Mouse (Mus musculus) cerebellum, postnatal 36 days (tissue): ENCODE results near the gene Arl8b.
A peak's percentile ranks its signal among the peaks of the same experiment; 100 is the strongest.

Experiments used
- DNase-seq, 2 experiments: peaks; one replicate each; pipeline ENCODE4 v3.0.0; 2021 to 2022; ENCODE audit warnings: mixed read lengths in 2 of 2

The Arl8b gene

DNA sequence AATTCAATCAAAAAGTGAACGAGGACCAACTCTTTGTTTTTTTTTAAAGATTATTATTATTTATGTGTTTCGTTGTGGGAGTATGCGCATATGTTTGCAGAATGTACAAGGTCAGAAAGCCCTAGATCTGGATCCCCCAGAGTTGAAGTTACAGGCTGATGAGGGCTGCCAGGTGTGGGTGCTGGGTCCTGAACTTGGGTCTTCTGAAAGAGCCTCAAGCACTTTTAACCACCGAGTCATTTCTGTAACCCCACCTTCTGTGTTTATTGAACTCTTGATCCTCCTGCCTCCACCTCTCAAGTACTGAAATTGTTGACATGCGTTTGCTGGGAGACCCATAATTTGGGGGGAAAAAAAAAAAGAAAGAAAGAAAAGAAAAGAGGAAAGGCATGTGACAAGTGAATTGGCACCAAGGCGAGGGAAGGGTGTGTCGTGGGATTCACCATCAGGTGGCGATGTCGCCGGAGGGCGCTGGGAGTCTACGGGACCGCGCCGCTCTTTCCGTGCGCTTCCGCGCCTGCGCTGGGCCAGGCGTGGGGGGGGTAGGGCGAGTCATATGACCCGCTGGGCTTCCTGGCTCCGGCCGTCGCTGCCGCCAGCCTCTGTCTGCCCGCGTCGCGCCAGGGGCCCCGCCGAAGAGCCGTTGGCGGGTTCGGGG is at the start of gene Arl8b:
TSS of gene Arl8b (plus strand) at position 574 of the 658 bp plus-strand sequence.
- peak; percentile 97 to 98 for DNase-seq

DNA sequence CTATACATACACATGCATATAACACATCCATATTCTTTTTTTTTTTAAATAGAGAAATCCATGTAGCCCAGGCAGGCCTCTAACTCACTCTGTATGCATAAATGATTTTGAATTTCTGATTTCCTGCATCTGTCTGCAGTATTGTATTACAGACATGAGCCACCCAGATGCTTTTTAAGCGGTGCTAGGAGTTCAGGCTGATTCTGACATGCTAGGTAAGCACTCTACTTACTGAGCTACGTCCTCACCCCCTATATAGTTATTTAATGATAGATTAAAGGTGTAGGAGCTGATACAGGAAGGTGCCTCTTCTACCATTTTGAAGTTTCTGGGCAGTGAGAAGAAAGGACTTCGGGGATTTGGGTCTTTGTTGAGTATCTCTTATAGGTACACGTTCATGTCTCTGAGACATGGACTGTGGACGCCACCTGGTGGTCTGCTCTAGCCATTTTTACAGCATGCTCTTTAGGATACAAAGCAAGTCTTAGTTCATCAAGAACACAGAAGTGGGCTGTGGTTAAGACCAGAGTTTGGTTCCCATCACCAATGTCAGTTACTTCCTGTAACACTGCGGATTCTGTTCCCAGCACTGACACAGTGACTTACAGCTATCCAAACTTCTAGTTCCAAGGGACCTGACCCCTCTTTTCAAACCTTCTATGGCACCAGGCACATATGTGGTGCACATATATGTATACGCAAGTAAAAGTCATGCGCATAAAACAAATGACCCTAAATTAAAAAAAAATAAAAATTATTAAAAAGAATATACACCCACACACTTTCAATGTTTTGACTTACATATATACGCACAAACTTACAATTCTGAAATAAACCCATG is 46.8 kb upstream of the Arl8b start:
- peak; percentile 74 to 76 for DNase-seq

DNA sequence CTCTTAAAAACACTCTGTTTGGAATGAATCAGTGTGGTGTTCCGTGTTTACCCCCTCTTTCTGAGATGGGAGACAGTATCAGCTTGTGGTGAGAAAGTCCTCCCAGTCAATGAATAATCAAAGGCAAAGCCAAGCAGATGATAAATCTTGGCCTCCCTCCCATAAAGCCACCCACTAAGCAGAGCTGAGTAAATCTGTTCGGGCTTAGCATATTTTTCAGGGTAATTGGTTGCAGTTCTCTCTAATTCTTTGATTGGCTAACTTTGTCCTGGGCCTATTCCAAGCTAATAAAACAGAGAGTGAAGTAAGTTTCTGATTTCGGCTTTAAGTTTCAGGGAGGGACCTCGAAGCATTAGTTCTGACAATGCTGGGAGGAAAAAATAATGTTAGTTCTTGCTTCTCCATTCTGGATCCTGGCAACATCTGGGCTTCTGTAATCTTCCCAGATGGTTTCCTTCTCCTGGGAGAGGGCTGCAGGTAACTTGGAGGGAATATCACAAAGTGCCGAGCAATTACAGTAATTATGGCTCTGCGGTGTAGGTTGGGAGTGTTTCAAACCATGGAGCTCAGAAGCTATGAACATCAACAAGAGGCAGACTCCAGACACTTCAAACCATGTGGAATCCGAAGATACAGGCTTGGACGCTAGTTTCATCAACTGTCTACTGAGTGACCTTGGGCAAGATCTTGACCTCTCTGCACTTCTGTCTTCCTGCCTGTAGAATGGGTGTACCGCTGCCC is 44.3 kb upstream of the Arl8b start:
- no peak for DNase-seq

DNA sequence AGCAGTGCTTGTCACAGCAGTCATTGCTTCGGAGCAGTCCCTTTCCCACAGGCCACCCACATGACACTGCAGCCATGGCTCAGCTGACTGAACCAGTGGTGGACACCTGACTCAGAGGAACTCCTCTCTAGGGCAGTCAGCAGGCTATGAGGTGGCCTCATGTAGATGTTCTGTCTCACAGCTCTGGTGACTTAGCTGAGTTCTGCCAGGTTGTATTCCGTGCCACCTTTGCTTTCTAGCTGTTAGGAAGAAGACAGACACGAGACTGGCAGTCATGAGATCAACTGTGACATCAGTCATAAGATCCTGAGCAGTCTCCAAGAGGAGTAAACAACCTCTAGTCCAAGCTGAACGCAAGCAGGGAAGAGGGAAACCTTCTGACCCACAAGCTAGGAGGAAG is 42.3 kb upstream of the Arl8b start:
- no peak for DNase-seq

DNA sequence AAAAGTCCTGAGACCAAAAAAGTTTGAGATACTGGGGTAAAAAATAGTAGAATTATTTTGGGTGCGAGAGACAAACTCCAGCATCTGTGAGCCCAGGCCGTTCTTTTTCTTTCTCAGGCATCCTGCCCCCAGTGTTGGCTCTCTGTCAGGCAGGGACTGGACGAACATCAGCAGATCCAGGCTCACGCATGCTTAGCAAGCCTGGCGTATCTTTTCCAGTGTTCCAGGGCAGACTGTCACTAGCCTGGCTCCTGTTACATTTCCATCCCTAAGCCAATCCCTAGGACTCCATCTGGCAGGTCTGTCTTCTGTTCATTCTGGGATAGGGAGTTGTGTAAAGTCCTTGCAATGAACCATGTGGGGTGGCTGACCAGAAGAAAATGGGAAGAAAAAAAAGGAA is 39.2 kb upstream of the Arl8b start:
- no peak for DNase-seq

DNA sequence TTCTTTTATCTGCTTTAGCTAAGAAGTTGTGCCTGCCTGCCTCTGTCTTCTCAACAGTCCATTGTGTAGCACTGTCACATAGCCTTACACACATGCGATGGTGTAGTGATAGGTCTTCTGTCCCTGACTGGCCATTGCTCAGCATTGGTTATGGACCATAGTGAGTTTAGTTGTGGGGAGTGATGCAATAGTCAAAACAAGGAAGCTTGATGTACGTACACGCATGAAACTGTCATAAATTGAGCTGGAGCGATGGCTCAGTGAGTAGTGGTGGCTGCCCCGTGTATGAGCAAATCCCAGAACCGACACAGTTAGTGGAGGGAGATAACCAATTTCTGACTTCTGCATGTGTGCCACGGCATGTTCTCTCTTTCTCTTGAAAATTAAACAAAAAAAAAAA is 31.6 kb upstream of the Arl8b start:
- DNase-seq: no peak

DNA sequence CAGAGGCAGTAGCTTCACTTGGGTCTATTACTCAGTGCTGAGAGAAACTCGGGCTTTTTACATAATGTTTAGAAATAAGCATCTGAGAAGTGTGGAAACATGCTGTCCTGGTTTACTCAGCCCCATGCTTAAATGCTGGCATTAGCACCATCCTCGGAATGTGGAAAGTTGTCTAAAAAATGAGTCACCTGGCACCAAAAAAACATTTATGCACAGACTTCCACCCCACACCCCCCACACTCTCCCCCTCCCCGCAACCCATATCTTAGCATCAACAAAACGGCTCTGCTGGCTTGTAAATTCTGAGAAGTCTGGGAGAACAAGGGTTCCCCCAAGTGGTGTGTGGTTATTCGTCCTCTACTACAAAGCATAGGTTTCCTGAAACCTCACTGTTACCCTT is 30.5 kb upstream of the Arl8b start:
- DNase-seq: no peak

DNA sequence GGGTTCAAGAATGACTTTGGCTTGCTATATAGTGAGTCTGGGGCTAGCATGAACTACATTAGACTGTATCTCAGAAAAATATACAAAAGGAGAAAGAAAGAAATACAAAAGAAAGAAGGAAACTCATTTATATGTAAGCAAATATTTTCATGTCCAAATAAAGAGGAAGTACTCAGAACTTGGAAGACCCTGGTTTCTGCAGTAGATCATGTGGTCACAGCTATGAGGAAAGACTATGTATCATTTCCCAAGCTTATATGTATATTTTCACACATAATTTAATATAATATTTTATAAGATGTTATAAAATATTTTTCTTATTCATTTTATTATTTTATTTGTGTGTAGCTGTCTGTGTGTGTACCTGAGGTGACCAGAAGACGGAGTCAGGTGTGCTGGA is 29.4 kb upstream of the Arl8b start:
- no peak for DNase-seq

DNA sequence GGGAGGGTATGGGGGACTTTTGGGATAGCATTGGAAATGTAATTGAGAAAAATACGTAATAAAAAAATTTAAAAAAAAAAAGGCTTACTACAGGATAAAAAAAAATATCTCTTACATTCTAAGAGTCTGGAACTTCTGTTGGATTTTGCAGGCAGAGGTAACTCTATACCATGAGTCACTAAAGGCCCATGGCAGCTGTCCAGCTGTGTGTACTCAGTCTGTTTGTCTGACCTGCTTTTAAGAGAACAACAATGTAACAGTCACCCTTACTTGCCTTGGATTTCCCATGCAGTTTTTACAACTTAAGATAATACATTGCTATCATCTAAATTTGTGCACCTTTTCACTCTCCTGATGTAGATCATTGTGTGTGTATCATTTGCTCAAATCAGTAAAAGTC is 28.5 kb upstream of the Arl8b start:
- no peak for DNase-seq

DNA sequence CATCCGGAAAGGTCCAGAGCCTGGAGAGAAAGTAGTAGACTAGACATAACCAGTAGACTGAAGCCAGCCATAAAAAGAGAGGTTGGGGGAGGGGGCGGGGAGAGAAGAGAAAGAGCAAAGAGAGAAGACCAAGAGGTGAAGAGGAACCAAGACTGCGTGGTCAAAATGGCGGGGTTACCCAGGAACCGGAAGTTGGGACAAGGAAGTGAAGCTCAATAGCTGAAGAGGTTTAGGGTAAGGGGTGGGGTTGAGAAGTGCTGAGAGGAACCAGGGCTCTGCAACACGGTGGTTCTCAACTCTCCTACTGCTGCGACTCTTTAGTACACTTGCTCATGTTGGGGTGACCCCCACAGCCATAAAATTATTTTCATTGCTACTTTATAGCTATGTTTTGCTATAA is 27.0 kb upstream of the Arl8b start:
- DNase-seq: no peak

DNA sequence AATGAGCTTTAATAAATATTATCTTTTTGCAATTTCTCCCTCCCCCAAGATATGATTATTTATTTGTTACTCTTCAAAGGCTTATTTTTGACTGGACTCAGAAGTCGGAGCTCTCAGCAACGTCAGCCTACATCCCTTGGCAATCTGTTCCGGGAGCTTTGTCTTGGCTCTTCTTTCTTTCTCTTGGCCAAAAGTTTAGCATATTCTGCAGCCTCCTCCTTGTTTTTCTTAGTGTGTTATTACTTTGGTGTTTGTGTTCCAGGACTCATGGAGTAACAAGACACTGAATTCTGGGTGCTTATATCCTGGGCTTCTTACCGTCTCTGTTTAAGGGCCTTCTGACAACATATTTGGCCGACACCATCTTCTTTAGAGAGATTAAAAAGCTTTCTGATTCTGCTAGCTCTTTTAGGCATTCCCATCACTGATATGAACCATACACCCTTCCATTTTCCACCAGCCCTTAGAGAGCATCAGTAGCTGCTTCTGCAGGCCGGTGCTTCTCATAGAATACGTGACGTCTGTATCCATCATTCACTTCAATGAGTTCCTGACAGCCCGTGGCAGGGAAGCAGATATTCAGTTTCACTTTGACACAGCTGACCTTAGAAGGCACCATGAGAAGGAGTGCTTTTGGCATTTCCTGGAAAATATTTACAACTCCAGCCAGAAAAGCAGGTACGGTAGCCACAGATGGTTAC is 23.8 kb upstream of the Arl8b start:
- no peak for DNase-seq

DNA sequence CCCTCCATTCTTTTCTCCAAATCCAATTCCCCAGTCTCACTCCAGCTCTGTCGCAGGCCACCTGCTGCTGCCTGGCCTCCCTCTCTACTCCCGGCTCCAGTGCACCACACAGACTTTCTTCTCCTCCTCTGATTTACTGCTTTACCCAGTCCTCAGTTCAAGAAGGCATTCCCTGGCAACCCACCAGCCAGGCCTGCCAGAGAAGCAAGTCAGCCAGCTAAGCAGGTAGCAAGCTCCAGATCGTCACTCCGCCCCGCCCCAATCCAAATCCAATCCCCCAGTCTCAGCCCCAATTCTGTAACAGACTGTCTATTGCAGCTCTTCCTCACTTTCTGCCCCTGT is 23.2 kb upstream of the Arl8b start:
- peak; percentile 49 to 52 for DNase-seq

DNA sequence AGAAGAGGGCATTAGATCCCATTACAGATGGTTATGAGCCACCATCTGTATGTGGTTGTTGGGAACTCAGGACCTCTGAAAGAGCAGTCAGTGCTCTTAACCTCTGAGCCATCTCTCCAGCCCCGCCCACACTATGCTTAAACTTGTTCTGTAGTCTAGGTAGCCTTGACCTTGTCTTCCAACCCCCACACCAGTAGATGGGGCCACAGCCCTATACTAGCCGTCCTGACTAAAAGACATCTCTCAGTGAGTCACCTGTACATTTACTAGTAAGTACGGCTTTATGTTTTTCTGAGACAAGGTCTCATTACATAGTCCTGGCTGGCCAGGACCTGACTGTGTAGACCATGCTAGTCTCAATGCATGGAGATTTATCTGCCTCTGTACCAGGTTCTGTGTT is 12.0 kb upstream of the Arl8b start:
- DNase-seq: no peak

DNA sequence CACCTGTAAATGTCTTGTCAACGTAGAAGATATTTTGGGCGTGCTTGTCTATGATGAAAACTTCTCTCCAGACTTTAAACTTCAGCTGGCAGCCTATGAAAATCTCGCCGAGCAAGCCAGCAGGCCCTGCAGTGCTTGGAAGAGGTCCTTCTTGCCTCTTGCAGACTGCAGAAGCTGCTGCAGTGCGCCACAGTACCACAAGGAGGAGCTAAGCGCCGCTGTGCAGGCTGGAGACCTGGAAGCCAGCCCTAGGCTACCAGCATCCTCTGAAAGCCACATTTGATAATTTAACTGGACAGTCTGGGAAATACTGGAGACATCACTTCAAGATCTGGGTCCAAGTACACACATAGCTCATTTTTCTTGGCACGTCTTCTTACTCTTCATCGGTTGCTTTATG is 10.0 kb upstream of the Arl8b start:
- DNase-seq: peak; percentile 87 to 88

DNA sequence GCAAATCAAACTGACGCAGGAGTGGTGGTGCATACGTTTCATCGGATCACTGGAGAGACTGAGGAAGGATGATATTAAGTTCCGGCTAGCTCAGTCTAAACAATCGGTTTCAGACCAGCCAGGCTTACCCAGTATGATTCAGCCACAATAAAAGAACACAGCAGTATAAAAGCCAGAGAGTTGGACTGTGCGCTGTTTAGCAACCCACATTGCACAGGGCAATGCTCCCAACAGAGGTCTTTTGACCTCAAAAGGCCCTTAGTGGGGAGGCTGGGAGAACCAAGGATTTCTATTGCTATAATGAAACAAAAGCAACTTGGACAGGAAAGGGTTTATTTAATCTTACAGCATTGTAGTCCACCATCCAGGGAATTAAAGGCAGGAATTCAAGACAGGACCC is 9.4 kb upstream of the Arl8b start:
- no peak for DNase-seq

DNA sequence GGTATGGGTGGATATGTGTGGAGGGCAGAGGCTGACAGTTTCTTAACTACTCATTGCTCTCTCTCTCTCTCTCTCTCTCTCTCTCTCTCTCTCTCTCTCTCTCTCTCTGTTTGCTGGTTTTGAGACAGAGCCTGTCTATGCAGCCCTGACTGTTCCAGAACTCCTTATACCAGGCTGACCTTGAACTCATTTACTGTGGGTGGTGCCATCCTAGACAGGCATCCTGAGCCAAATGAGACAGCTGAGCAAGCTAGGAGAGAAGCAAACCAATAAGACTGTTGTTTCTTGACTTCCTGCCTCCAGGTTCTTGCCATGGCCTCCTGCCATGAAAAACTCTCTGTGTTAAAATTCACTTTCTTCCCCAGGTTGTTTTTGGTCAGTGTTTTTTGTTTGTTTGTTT is 6.6 kb upstream of the Arl8b start:
- DNase-seq: no peak

DNA sequence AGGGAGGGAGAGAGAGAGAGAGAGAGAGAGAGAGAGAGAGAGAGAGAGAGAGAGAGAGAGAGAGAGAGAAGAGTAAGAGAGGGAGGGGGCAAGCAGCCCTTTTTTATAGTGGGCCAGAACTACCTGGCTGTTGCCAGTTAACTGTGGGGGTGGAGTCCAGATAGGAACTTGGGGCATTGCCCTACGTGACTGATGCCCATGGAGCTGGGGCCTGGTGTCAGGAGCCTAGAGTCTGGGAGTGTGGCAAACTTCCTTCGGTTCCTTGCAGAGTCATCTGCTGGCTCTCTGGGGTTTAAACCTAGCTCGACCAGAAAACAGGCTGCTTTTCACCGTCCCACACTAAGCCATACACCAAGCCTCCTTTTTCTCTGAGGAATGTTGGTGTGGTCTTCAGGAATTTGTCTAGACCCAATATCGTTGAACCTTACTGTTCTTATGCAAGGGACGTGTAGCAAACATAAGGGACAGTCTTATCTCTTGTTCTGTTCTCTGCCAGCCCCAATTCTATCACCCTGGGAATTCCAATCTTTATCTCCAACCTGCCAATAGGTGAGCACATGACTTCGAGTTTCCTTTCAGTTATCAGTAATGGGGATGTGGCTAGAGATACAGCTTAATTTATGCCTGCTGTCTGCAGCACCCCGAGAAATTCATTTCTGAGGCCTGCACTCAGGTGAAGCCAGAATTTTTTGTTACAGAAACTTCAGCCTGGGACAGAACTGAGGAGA is 5.2 kb upstream of the Arl8b start:
- DNase-seq: no peak

DNA sequence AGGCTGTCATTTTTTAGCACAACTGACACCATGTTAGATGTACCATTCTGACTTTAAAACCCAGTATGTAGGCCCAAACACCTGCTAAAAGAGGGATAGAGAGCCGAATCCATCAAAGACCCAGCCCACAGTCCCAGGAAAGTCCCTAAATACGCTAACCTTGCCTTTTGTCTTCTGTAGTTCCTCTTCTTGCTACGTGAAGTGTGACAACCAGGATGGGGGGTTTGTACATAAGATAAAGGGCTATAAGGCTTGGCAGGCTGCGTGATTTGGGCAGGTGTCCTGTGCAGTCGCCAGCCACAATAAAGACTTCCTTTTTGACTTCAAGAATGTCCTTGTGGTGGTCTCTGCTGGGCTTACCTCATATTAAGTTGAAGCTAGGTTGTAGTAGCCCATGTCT is 4.5 kb upstream of the Arl8b start:
- DNase-seq: no peak

DNA sequence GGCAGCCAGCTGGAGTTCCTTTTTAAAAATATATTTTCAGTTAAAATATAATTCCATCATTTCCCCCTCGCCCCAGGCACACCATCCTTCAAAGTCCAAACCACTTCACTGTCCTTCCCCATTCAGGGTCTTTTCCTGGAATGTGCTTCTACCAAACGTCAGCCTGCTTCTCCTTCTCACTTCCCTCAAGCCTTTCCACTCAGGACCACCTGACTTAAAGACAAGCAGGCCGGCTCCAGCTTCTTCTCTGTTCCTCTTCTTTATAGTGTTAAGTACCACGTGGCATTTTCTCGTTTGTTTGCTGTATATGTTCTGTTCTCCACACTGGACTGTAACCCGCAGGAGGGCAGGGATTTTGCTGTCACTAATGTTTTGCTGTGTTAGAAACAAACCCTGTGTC is 1.0 kb upstream of the Arl8b start:
- DNase-seq: no peak

DNA sequence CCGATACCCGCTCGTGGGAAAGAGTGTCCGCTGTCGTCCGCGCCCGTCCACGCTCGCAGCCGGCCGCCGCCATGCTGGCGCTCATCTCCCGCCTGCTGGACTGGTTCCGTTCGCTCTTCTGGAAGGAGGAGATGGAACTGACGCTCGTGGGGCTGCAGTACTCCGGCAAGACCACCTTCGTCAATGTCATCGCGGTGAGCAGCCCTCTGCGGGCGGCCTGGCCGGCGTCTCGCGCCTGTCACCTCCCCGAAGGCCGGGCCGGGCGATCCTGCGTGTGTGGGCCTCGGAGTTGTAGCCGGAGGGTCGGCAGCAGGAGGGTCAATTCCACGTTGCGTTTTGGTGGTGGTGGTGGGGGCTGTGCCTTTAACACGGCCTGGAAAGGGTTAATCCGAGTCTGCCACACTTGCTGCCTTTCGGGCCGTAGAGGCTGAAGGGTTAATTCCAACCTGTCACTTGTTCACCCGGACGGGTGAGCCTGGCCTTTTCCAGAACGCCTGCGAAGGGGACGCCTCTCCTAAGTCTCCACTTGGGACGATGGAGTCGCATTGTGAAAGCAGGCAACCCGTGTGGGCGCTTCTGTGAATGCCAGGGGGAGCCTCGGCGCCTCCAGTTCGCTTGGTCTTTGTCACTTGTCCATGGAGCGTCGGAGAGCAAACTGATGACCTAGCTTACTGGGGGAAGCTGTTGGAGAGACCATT is 434 bp downstream of the Arl8b start:
- DNase-seq: peak in 1 of 2 experiments; percentile 38

DNA sequence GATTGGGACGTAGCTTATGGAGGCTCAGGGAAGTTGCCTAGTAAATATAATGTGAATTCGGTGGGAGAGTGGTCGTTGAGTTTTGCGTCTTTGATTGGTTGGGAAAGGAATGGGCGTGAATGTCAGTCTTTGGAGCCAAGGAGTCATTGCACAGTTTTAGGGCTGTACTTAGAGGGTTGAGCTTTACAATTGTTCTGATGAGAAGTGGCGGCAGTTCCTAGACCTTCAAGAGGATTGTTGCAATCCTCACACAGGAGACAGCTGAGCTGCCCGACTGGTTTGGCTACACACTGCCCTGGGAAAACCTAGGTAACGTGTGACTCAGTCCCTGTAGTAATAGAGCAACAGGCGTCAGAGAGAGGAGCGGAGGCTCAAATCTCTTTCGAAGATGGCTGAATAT is 1.2 kb downstream of the Arl8b start:
- no peak for DNase-seq

DNA sequence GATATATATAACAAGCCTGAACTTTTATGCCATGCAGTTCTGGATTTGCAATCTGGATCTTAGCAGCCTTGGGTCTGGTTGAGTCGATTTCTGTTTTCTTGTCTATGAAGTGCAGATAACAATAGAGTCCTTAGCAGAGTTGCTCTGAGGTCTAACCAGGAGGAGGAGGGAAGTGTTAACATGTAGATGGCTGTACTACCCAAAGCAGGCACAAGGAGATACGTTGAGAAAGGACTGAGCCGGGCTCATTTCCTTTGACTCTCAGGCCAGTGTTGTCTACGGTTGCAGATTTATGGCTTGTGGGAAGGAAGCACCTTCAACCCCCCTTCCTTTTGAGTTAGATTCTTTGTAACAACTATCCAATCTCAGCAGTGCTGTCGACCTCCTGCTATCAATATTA is 1.9 kb downstream of the Arl8b start:
- no peak for DNase-seq
